Mouse (Mus musculus) gastrocnemius, adult 2 months (tissue): ENCODE results near the gene Ksr1. TPM values are rescaled to one million over a fixed set of nuclear protein-coding genes. Genes with fewer than 3 reads are reported as not detected.
A peak's percentile ranks its signal among the peaks of the same experiment; 100 is the strongest.

ENCODE experiments used
- DNase-seq: peaks from one replicate; pipeline ENCODE4 v3.0.0; 2022
- H3K27ac ChIP-seq: fragments of 200-600 bp; 2 replicates; pipeline ENCODE4 v1.8.1; 2022; ENCODE audit warnings: mild to moderate bottlenecking
- H3K4me3 ChIP-seq: fragments of 200-600 bp; 2 replicates; pipeline ENCODE4 v1.8.1; 2022; ENCODE audit warnings: mild to moderate bottlenecking, moderate library complexity
- CTCF ChIP-seq: fragments of 200-600 bp; IDR thresholded peaks from 2 replicates; pipeline ENCODE4 v1.8.1; 2022; ENCODE audit warnings: antibody characterized with exemption, mild to moderate bottlenecking, moderate library complexity
- intact Hi-C: fragments of 180-260 bp; cut with DNase I; formaldehyde crosslinking; loops from one replicate; pipeline ENCODE4 v1.15.1; 2025
- total RNA-seq, 2 experiments: library from RNA; stranded (reverse); gene quantifications; 2 replicates each; pipeline ENCODE4 v1.2.3; 2021

The Ksr1 gene
- total RNA-seq, 2 experiments from 2014 or later, result 92.9 to 98.3 TPM

DNA sequence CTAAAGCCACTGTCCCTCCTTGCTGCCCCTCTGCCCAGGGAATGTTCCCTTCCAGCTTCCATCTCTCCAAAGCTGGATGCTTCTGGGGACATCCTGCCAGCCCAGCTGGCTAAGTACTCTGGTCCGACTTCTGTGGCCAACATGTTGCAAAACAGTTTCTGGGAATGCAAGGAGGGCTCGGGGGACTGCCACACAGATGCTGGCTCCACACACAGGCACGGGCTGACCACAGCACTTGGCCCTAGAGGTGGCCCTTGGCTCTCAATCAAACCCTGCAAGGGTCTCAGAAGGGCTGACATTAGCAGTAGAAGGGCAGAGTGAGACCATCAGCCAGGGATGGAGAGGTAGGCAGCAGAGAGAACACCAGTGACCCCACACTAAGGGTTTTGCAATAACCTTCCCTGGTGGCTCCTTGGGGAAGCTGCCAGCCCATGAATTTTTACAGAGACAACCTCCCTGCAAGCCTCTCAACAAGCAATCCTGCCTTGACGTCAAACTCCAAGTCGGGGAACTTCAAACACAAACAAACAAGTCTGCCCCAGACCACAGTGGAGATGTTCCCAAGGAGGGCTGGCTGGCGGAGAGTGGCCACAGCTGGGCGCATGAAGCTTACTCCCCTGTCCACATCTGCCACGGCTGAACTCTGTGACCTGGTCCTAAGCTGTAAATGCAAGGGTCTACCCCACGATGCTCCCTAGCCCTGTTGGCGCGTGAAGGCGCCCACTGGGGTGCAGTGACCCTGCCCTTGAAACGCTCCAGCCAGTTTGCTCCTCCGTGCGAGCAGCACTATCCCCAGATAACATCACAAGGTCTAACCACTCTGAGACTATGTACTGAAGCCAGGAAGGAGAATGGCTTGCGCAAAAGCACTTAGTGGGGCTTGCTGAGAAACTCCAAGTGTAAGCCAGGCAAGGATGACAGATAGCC is 65.0 kb downstream of the Ksr1 start:
- intact Hi-C loops, result loop anchor here (5.0 kb wide), 1 partner anchor 66 kb away; the partner anchor contains the start of gene Ksr1
- DNase-seq, result peak; percentile 82
- H3K4me3 ChIP-seq, result peak overlapping the region; percentile 32
- H3K27ac ChIP-seq, result peak overlapping the region; percentile 85
- no peak for TF ChIP-seq CTCF

DNA sequence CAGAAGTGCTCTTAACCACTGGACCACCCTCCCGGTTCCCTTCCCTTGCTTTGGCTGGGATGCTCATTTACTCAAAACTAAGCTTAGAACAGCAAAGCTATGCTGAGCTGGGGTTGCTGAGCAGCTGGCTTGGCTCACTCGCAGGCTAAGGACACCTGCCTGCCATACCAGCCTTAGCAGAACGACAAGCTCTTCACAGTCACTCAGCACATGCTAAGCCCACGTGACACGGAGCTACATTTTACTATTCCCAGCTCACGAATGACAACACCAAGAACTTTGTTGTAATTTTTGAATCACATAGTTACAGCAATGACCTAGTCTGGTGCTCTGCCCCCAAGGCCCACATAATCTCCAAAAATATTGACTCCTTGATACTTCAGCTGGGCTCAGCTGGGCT is 66.1 kb downstream of the Ksr1 start:
- intact Hi-C loops, result loop anchor here (5.0 kb wide), 1 partner anchor 67 kb away; the partner anchor contains the start of gene Ksr1
- DNase-seq, result peak; percentile 61
- Histone ChIP-seq H3K27ac (peak overlapping the region; percentile 85), H3K4me3 (no peak overlapping the region)
- no peak for TF ChIP-seq CTCF

DNA sequence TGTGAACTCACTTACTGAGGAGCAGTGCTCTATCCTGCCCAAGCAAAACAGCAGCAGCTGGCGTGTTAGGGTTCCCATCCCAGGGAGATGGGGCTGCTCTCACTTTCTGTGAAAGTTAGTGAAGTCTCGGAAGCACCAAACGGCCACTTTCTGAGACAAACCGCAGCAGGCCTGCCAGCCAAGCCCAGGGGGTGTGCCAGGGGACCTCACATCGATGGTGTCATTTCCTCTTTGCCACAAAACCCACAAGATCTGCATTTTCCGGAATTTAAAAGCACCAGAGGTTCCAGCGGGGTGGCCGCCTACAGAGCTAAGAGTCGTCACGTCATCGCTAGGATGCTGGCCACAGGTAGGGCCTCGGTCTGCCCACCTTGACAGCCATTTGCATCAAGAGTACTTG is 69.7 kb downstream of the Ksr1 start:
- no peak for TF ChIP-seq CTCF
- intact Hi-C loops, result no loop called here
- H3K27ac ChIP-seq, result peak overlapping the region; percentile 28
- no peak for DNase-seq
- no peak overlapping the region for H3K4me3 ChIP-seq

DNA sequence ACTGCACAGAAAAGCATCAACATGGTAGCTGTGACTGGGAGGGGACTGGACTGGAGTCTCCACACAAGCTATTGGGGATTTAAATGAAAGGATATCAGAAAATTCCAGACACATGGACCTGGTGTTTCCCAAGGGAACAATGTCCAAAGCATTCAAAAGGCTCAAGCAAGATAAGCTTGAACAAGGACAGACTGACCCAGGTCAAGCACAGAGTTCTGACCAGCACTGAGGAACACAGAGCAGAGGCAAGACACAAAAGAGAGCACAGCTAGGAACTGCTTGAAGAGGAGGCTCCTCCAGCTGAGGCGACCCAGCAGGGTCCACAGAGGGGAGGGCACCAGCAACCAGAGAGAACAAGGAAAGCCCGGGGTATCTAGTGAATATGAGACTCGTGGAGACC is 71.2 kb downstream of the Ksr1 start:
- intact Hi-C loops, result no loop called here
- Histone ChIP-seq H3K27ac (no peak overlapping the region), H3K4me3 (no peak overlapping the region)
- DNase-seq, result no peak
- TF ChIP-seq CTCF, result no peak

DNA sequence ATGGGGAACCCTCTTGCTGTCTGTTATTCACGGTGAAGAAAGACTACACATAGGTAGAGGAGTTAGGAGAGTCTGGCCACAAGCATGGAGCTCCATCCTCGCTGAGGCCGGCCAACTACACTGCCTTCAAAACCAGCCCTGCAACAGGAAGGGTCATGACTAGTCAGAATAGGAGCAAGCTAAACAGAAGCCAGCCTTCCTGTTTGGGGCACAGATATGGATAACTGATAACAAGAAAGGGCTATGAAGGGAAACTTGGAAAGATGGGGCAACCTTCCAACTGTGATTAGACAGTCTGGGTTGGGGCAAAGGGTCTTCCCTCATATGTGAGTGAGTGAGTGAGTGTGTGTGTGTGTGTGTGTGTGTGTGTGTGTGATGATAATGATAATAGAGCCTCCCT is 71.6 kb downstream of the Ksr1 start:
- H3K27ac ChIP-seq, result no peak overlapping the region
- no peak for DNase-seq
- TF ChIP-seq CTCF, result no peak
- no peak overlapping the region for H3K4me3 ChIP-seq
- intact Hi-C loops, result loop anchor here (5.0 kb wide), 1 partner anchor 38 kb away; no protein-coding TSS in a partner anchor

DNA sequence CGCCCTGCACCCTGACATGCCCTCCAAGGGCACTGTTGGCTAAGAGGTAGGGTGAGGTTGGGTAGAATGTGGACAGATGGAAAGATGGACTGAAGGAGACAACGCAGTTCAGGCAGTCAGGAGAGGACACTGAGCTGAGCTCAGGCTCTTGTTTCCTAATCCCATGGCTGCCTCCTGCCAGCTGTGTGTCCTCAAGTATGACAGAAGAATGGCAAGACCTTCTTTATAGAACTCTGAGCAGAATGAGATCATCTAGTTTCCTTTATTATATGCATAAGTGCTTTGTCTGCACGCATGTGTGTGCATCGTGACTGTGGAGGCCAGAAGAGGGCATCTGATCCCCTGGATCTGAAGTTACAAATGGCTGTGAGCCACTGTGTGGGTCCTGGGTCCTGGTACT is 72.6 kb downstream of the Ksr1 start:
- Histone ChIP-seq H3K27ac (no peak overlapping the region), H3K4me3 (no peak overlapping the region)
- no peak for DNase-seq
- TF ChIP-seq CTCF, result no peak
- intact Hi-C loops, result loop anchor here (5.0 kb wide), 1 partner anchor 39 kb away; no protein-coding TSS in a partner anchor

DNA sequence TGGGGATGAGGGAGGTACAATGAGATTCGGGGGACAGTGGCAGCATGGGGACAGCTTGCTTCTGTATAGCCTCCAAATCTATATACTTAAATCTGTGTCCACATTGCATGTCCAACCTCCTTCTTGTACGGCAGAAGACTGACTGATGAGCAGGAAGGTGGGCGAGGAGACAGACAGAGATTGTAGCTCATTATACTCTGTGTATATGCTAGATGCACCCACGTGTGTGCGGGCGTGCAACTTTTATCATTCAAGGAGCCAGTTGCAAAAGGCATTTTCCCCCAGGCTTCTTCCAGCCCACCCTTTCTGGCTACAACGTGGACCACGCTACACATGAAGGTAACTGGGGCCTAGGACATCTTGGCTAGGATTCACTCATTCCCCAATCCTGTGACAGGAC is 74.1 kb downstream of the Ksr1 start:
- peak overlapping the region; percentile 65; the same call in 1 of the 2 replicates for H3K27ac ChIP-seq

DNA sequence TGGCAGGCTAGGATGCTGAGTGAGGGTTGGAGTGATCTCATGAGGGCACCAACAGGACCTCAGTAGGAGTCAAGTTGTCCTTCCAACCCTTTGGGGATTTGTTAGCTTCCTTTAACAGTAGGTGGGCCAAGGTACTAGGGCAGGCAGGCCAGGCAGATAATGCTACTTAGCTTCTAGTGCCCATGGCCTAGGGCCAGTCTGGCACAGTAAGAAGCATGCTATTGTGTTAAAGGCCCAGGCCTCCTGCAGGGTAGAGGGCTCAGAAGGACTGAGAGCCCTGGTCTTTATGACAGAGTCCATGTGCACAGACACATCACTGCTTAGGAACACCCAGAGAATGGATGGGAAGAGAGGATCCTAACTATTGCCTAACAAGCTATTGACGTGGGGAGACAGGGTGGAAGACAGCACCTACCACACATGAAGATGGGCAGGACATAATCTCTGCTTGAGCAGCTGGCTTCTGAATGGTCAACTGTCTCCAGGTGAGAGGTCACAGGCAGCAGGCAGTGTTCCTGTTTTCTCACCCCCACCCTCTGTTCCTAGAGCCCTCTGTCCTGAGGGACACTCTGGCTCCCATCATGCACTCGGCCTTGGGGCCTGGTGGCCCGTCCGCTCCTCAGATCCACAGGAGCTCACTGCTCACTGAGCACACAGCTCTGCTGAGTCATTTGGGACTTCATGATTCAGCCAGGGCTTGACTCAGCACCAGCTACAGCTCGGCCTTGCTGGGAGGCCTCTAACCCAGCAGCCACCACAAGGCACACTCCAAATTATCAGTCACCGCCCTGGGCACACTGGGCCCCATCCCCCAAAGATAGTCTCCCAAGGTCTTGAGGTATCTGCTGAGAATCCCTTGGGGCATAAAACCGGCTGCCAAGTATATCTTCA is 74.9 kb downstream of the Ksr1 start:
- Histone ChIP-seq H3K4me3 (no peak overlapping the region), H3K27ac (peak overlapping the region; percentile 65)
- DNase-seq, result peak; percentile 63
- TF ChIP-seq CTCF, result no peak
- intact Hi-C loops, result loop anchor here (5.0 kb wide), 1 partner anchor 41 kb away; no protein-coding TSS in a partner anchor

More for the DNA sequence above, 74.1 kb downstream of the Ksr1 start:
- no peak for DNase-seq
- intact Hi-C loops, result loop anchor here (5.0 kb wide), 1 partner anchor 40 kb away; no protein-coding TSS in a partner anchor
- no peak overlapping the region for H3K4me3 ChIP-seq
- no peak for TF ChIP-seq CTCF

DNA sequence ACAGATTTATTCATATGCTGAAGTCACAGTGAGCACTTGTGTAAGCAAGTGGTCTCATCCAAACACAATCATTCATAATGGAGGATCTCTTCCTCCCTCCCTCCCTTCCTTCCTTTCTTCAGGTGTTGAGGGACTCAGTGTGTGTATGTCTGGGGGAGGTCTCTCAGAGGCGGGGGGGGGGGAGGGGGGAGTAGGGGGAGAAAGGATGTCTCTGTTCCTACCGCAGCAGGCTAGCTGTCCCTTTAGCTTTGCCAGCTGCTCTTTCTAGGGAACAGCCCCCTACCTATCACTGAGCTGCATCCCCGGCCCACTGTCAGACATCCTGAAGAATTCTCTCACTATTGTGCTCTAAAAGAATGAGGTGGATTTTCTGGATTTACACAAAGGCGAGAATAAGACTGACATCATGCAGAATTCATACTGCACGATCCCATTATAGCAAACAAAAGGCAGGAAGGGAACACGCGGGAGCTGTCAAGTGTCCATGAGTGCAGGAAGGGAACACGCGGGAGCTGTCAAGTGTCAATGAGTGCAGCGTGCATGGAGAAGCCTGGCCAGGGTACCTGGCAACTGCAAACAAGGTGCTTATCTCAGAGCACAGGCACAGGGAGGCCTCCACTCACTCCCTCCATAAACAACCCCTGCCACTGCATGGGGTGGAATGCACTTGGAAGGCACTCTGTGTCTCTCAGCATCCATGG is 76.6 kb downstream of the Ksr1 start:
- Histone ChIP-seq H3K27ac (no peak overlapping the region), H3K4me3 (no peak overlapping the region)
- no peak for TF ChIP-seq CTCF
- DNase-seq, result no peak
- intact Hi-C loops, result loop anchor here (5.0 kb wide), 1 partner anchor 43 kb away; no protein-coding TSS in a partner anchor

DNA sequence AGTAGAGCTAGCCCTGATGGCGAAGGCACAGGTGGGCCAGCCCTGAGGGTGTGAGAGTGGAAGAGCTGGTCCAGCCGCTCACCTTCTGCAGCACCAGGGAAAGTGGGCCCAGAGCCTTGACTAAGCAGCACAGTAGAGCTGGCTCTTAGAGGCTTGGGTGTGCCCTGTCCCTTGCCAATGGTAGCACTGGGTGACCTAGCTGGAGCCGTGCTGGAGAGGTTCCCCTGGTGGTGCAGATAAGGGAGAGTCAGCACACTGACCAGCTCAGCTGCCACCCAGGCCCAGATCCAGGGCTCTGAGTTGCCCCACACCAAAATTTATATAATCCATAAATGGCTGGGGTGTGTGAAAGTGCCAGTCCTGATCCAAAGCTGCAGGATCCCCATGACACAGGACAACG is 79.0 kb downstream of the Ksr1 start:
- Histone ChIP-seq H3K27ac (peak overlapping the region; percentile 89), H3K4me3 (no peak overlapping the region)
- DNase-seq, result peak; percentile 75
- intact Hi-C loops, result no loop called here
- peak; percentile 10; the same call in 1 of the 2 replicates for TF ChIP-seq CTCF

DNA sequence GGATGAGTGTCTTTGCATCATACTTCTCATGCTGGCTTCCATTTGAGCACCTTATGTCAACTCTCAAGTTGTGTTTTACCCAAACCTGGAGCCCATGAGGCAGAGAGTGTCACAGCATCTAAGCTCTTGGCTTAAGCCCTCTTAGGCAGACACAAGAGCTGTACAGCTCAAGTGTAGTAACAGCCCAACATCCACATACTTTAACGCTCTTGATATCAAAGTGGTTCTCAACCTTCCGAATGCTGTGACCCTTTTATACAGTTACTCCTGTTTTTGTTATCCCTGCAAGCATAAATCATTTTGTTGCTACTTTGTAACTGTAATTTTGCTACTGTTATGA is 80.0 kb downstream of the Ksr1 start:
- intact Hi-C loops, result no loop called here
- no peak for DNase-seq
- TF ChIP-seq CTCF, result no peak
- Histone ChIP-seq H3K4me3 (no peak overlapping the region), H3K27ac (peak overlapping the region; percentile 89)
